Mouse (Mus musculus) G1E (cell line): Measurements from ENCODE around the gene Ska3.

ENCODE experiments used
- CTCF ChIP-seq: IDR thresholded peaks from 2 replicates; pipeline ENCODE4 v1.5.1; 2012; ENCODE audit warnings: low read depth, low read length, inconsistent platforms, mixed read lengths
- GATA1 ChIP-seq: IDR thresholded peaks from 2 replicates; pipeline ENCODE4 v1.6.1; 2012; ENCODE audit warnings: borderline replicate concordance, low read length, inconsistent platforms, mixed read lengths
- GATA2 ChIP-seq: IDR thresholded peaks from 2 replicates; pipeline ENCODE4 v1.6.1; 2012; ENCODE audit warnings: low read depth, low read length, inconsistent platforms, borderline replicate concordance
- POLR2AphosphoS5 ChIP-seq: IDR thresholded peaks from 2 replicates; pipeline ENCODE4 v1.6.1; 2012; ENCODE audit warnings: low read depth, low read length, inconsistent platforms; ENCODE audit not compliant: insufficient replicate concordance
- TAL1 ChIP-seq: conservative IDR thresholded peaks from 2 replicates; pipeline ENCODE4 v1.6.1; 2012; ENCODE audit warnings: low read depth, low read length, inconsistent platforms, mixed read lengths

DNA sequence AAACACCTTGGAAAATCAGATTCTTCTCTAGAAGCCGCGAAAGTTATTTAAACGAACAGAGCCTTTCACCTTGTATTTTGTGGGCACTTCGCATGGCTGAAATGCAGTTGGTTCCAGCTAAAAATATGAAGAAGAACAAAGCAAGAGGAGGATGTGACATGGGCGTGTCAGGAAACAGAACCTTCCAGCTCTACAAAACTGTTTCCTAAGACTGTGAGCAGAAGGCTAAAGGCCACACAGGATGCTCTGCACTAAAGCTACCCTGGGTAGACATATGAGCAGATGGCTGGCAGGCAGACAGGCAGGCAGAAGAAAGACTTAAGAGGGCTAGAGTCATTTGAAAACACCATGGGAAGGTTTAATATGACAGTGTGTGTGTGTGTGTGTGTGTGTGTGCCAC is 56.9 kb downstream of the Ska3 start:
- no peak for TF ChIP-seq CTCF
- no peak for TF ChIP-seq POLR2AphosphoS5
- no peak for TF ChIP-seq TAL1
- TF ChIP-seq GATA1 = no peak
- TF ChIP-seq GATA2 = no peak
